Mouse (Mus musculus): Measurements from ENCODE around the gene Gle1. TPM values are rescaled to one million over a fixed set of nuclear protein-coding genes. Genes with fewer than 3 reads are reported as not detected.

The Gle1 gene
- polyA plus RNA-seq, 1 experiment from 2014 or later = 57.7 TPM

GRCm38 (mm10) chr2:29940073-29940472 is 4.8 kb downstream of the Gle1 start:
- Histone ChIP-seq H3K9ac (replicated peaks; ENCODE audit: low read depth, low read length) (no peak overlapping the region), H3K27me3 (ENCODE audit: control insufficient read depth, insufficient read depth, low read length) (no peaks in the 10 kb centered on the region), H3K4me3 (ENCODE audit: low read depth, low read length) (no peak overlapping the region), H3K27ac (ENCODE audit: low read length) (no peak overlapping the region), H3K9me3 (ENCODE audit: control insufficient read depth, low read depth, low read length) (no peaks in the 10 kb centered on the region), H3K36me3 (ENCODE audit: control insufficient read depth, insufficient read depth, low read length) (peaks cover 47% of the 10 kb centered on the region), H3K4me1 (ENCODE audit: control insufficient read depth, insufficient read depth, low read length) (peaks cover 6% of the 10 kb centered on the region; the same call in 1 of the 2 replicates), H3K4me2 (replicated peaks; ENCODE audit: low read depth, low read length) (no peak overlapping the region)
- ATAC-seq (ENCODE audit: insufficient number of reproducible peaks, insufficient read depth, low FRiP score, low read depth) = no peak
- 91% methylated on average over 9 of the region's 9 CpGs for WGBS

- WGBS = 95% methylated on average over 7 of the region's 7 CpGs
- Histone ChIP-seq H3K4me3 (ENCODE audit: low read depth, low read length) (no peak overlapping the region), H3K9me3 (ENCODE audit: control insufficient read depth, low read depth, low read length) (no peaks in the 10 kb centered on the region), H3K4me2 (replicated peaks; ENCODE audit: low read depth, low read length) (no peak overlapping the region), H3K27me3 (ENCODE audit: control insufficient read depth, insufficient read depth, low read length) (no peaks in the 10 kb centered on the region), H3K4me1 (ENCODE audit: control insufficient read depth, insufficient read depth, low read length) (peaks cover 5% of the 10 kb centered on the region; the same call in 1 of the 2 replicates), H3K27ac (ENCODE audit: low read length) (no peak overlapping the region), H3K36me3 (ENCODE audit: control insufficient read depth, insufficient read depth, low read length) (peaks cover 51% of the 10 kb centered on the region), H3K9ac (replicated peaks; ENCODE audit: low read depth, low read length) (no peak overlapping the region)
- ATAC-seq (ENCODE audit: insufficient number of reproducible peaks, insufficient read depth, low FRiP score, low read depth) = no peak
These were observed 5.6 kb downstream of the Gle1 start for GRCm38 (mm10) chr2:29940826-29941225.

DNA sequence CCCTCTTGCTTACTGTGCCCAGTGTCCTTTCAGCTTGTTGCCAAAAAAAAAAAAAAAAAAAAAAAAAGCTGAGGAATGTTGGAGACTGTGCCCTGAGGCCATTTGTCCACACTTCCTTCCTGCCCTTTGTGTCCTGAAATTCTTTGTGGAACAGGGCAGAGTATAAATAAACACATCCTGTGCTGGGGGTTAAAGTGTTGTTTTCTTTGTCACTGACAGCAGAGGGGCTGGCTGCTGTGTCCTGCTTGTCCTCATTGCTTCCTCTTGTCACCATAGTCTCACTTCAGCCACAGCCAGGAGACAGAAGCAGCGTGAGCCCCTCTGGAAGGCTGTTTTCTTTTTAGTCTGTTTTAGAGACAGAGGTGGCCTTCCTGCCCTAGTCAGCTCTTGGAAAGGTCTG is 9.5 kb downstream of the Gle1 start:
- H3K36me3 ChIP-seq (ENCODE audit: control insufficient read depth, insufficient read depth, low read length) = peaks cover 67% of the 10 kb centered on the region
- no peaks in the 10 kb centered on the region for H3K27me3 ChIP-seq (ENCODE audit: control insufficient read depth, insufficient read depth, low read length)
- H3K4me2 ChIP-seq (replicated peaks; ENCODE audit: low read depth, low read length) = no peak overlapping the region
- no peak overlapping the region for H3K4me3 ChIP-seq (ENCODE audit: low read depth, low read length)
- no peaks in the 10 kb centered on the region for H3K4me1 ChIP-seq (ENCODE audit: control insufficient read depth, insufficient read depth, low read length)
- no peaks in the 10 kb centered on the region for H3K9me3 ChIP-seq (ENCODE audit: control insufficient read depth, low read depth, low read length)
- WGBS = 21% methylated on average over 1 of the region's 1 CpGs
- ATAC-seq (ENCODE audit: insufficient number of reproducible peaks, insufficient read depth, low FRiP score, low read depth) = no peak
- no peak overlapping the region for H3K9ac ChIP-seq (replicated peaks; ENCODE audit: low read depth, low read length)
- H3K27ac ChIP-seq (ENCODE audit: low read length) = peak overlapping the region; percentile 63; the same call in 1 of the 2 replicates

DNA sequence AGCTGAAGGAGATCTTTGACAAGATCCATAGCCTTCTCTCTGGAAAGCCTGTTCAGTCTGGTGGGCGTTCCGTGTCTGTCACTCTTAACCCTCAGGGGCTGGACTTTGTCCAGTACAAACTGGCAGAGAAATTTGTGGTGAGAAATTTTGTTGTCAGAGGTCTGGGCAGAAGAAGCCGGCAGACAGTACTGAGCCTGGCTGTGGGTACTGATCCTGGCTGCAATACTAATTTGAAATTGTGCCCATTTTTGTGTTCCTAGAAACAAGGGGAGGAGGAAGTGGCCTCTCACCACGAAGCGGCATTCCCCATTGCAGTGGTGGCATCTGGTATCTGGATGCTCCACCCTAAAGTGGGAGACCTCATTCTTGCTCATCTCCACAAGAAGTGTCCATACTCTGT is 13.7 kb downstream of the Gle1 start:
- no peak for ATAC-seq (ENCODE audit: insufficient number of reproducible peaks, insufficient read depth, low FRiP score, low read depth)
- Histone ChIP-seq H3K4me1 (ENCODE audit: control insufficient read depth, insufficient read depth, low read length) (no peaks in the 10 kb centered on the region), H3K27me3 (ENCODE audit: control insufficient read depth, insufficient read depth, low read length) (no peaks in the 10 kb centered on the region), H3K27ac (ENCODE audit: low read length) (no peak overlapping the region), H3K9me3 (ENCODE audit: control insufficient read depth, low read depth, low read length) (no peaks in the 10 kb centered on the region), H3K4me2 (replicated peaks; ENCODE audit: low read depth, low read length) (no peak overlapping the region), H3K36me3 (ENCODE audit: control insufficient read depth, insufficient read depth, low read length) (peaks cover 61% of the 10 kb centered on the region), H3K9ac (replicated peaks; ENCODE audit: low read depth, low read length) (no peak overlapping the region), H3K4me3 (ENCODE audit: low read depth, low read length) (no peak overlapping the region)
- 95% methylated on average over 5 of the region's 5 CpGs for WGBS

DNA sequence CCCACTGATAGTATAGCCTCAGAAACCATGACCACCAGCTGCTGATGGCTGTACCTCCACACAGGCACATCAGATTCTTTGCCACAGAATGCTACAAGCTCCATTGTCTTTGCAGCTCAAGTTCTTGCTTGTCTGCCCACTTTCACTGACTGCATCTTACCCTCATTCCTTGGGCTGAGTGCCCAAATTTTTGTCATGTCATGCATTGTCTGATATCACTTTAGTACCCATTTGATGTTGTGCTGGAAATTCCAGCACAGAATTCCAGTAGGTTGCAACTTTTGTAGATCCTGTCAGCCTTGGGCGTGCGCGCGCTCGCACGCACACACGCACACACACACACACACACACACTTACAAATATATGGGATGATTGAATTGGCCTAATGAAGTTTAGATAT is 26.0 kb downstream of the Gle1 start:
- Histone ChIP-seq H3K27ac (ENCODE audit: low read length) (no peak overlapping the region), H3K4me2 (replicated peaks; ENCODE audit: low read depth, low read length) (no peak overlapping the region), H3K4me3 (ENCODE audit: low read depth, low read length) (no peak overlapping the region), H3K27me3 (ENCODE audit: control insufficient read depth, insufficient read depth, low read length) (no peaks in the 10 kb centered on the region), H3K9ac (replicated peaks; ENCODE audit: low read depth, low read length) (no peak overlapping the region), H3K36me3 (ENCODE audit: control insufficient read depth, insufficient read depth, low read length) (peaks cover 28% of the 10 kb centered on the region), H3K9me3 (ENCODE audit: control insufficient read depth, low read depth, low read length) (no peaks in the 10 kb centered on the region), H3K4me1 (ENCODE audit: control insufficient read depth, insufficient read depth, low read length) (peaks cover under 1% of the 10 kb centered on the region)
- no peak for ATAC-seq (ENCODE audit: insufficient number of reproducible peaks, insufficient read depth, low FRiP score, low read depth)
- 96% methylated on average over 7 of the region's 7 CpGs for WGBS

GRCm38 (mm10) chr2:29964354-29965249 is 29.4 kb downstream of the Gle1 start:
- peak overlapping the region; percentile 87 for H3K27ac ChIP-seq (ENCODE audit: low read length)
- H3K9me3 ChIP-seq (ENCODE audit: control insufficient read depth, low read depth, low read length) = no peaks in the 10 kb centered on the region
- peak overlapping the region; percentile 34 for H3K4me2 ChIP-seq (replicated peaks; ENCODE audit: low read depth, low read length)
- H3K27me3 ChIP-seq (ENCODE audit: control insufficient read depth, insufficient read depth, low read length) = no peaks in the 10 kb centered on the region
- peak overlapping the region; percentile 96 for H3K4me3 ChIP-seq (ENCODE audit: low read depth, low read length)
- H3K36me3 ChIP-seq (ENCODE audit: control insufficient read depth, insufficient read depth, low read length) = peaks cover 9% of the 10 kb centered on the region
- H3K4me1 ChIP-seq (ENCODE audit: control insufficient read depth, insufficient read depth, low read length) = peaks cover 21% of the 10 kb centered on the region
- WGBS = 14% methylated on average over 10 of the region's 10 CpGs
- peak overlapping the region; percentile 61 for H3K9ac ChIP-seq (replicated peaks; ENCODE audit: low read depth, low read length)
- ATAC-seq (ENCODE audit: insufficient number of reproducible peaks, insufficient read depth, low FRiP score, low read depth) = no peak

DNA sequence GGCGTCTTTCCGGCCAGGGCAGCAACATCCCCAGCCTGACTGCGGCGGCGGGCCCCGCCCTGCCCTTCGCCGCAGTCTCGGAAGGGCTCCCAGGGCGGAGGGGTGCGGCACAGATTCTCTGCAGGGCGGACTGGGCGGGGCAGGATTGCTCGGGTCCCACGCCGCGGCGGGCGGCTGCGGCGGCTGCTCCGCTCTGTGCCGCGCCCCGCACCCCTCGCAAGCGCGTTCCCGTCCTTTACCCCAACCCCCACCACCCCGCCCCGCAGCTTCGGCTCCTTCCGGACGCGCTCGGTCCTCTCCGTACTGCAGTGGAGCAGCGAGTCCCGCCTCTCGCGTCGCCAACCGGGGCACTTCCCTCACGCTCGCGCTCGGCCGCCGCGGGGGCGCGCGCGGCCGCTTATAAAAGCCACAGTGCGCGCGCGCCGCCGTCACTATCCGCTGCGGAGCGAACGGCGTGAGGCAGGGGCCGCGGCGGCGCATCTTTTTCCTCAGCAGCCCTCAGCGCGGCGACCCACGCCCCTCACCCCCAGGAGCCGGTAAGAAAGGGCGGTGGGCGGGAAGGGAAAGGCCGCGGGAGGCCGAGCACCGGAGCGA is 30.1 kb downstream of the Gle1 start, which contains the start of gene Sptan1:
Gene Sptan1, plus strand, starts transcription at position 311 of the 594 bp plus-strand sequence.
- Histone ChIP-seq H3K4me1 (ENCODE audit: control insufficient read depth, insufficient read depth, low read length) (peaks cover 21% of the 10 kb centered on the region), H3K27me3 (ENCODE audit: control insufficient read depth, insufficient read depth, low read length) (no peaks in the 10 kb centered on the region), H3K27ac (ENCODE audit: low read length) (peak within 1 kb of the TSS; percentile 89), H3K36me3 (ENCODE audit: control insufficient read depth, insufficient read depth, low read length) (peaks cover 4% of the 10 kb centered on the region), H3K9me3 (ENCODE audit: control insufficient read depth, low read depth, low read length) (no peaks in the 10 kb centered on the region), H3K4me2 (replicated peaks; ENCODE audit: low read depth, low read length) (peak within 1 kb of the TSS; percentile 63), H3K9ac (replicated peaks; ENCODE audit: low read depth, low read length) (peak within 1 kb of the TSS; percentile 96), H3K4me3 (ENCODE audit: low read depth, low read length) (peak within 1 kb of the TSS; percentile 96)
- under 1% methylated on average over 81 of the region's 82 CpGs for WGBS
- ATAC-seq (ENCODE audit: insufficient number of reproducible peaks, insufficient read depth, low FRiP score, low read depth) = peak; percentile 99

DNA sequence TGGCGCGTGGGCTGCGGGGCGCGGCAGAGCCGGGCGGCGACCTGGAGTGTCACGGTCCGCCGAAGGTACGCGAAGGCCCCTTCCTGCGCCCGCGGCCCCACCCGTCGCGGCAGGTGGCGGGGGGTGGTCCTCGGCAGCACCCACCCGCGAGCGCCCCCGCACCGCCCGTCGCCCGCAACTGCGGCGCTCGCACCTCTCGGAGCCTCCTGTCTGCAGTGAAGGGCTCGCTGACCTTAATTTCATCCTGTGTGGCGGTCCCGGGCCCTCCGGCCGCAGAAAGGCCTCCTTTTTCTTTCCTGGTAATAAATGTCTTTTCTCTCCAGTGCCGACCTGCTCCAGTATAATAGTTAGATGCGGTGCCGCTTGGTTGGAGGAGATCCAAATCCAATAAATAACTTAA is 30.7 kb downstream of the Gle1 start:
- H3K4me2 ChIP-seq (replicated peaks; ENCODE audit: low read depth, low read length) = peak overlapping the region; percentile 63
- peak overlapping the region; percentile 96 for H3K9ac ChIP-seq (replicated peaks; ENCODE audit: low read depth, low read length)
- H3K9me3 ChIP-seq (ENCODE audit: control insufficient read depth, low read depth, low read length) = no peaks in the 10 kb centered on the region
- H3K36me3 ChIP-seq (ENCODE audit: control insufficient read depth, insufficient read depth, low read length) = peaks cover 4% of the 10 kb centered on the region
- peak overlapping the region; percentile 89 for H3K27ac ChIP-seq (ENCODE audit: low read length)
- H3K4me1 ChIP-seq (ENCODE audit: control insufficient read depth, insufficient read depth, low read length) = peaks cover 21% of the 10 kb centered on the region
- WGBS = under 1% methylated on average over 24 of the region's 41 CpGs
- H3K4me3 ChIP-seq (ENCODE audit: low read depth, low read length) = peak overlapping the region; percentile 96
- ATAC-seq (ENCODE audit: insufficient number of reproducible peaks, insufficient read depth, low FRiP score, low read depth) = peak; percentile 0; the same call in 1 of the 2 replicates
- H3K27me3 ChIP-seq (ENCODE audit: control insufficient read depth, insufficient read depth, low read length) = no peaks in the 10 kb centered on the region
